Mouse (Mus musculus) forebrain, postnatal 0 days (tissue): ENCODE results near the gene Th. TPM values are rescaled to one million over a fixed set of nuclear protein-coding genes. Genes with fewer than 3 reads are reported as not detected.

Source experiments
- ATAC-seq: fragments of 200-750 bp; cut with Nextera tagmentation; 2 replicates; pipeline ENCODE4 v1.8.0; 2017; ENCODE audit warnings: mild to moderate bottlenecking, moderate library complexity
- DNase-seq: peaks from one replicate; pipeline ENCODE4 v3.0.0-alpha.2; 2015
- H3K27ac ChIP-seq: fragments of 300-500 bp; sonication (generic); 2 replicates; pipeline ENCODE4 v1.5.1; 2014; ENCODE audit warnings: low read depth, mild to moderate bottlenecking, antibody characterized with exemption, low read length, moderate library complexity, mixed read lengths
- H3K27me3 ChIP-seq: fragments of 300-500 bp; sonication (generic); 2 replicates; pipeline ENCODE4 v1.6.1; 2014; ENCODE audit warnings: mild to moderate bottlenecking, low read length, mixed read lengths; ENCODE audit not compliant: insufficient read depth
- H3K36me3 ChIP-seq: fragments of 300-500 bp; sonication (generic); 2 replicates; pipeline ENCODE4 v1.6.1; 2014; ENCODE audit warnings: mild to moderate bottlenecking, moderate library complexity; ENCODE audit not compliant: insufficient read depth
- H3K4me1 ChIP-seq: fragments of 300-500 bp; sonication (generic); 2 replicates; pipeline ENCODE4 v1.6.1; 2014; ENCODE audit warnings: antibody characterized with exemption; ENCODE audit not compliant: insufficient read depth
- H3K4me2 ChIP-seq: fragments of 300-500 bp; sonication (generic); 2 replicates; pipeline ENCODE4 v1.6.1; 2014; ENCODE audit warnings: low read depth, mild to moderate bottlenecking, moderate library complexity
- H3K4me3 ChIP-seq: fragments of 300-500 bp; sonication (generic); 2 replicates; pipeline ENCODE4 v1.5.1; 2014; ENCODE audit warnings: low read depth, low read length, mixed read lengths
- H3K9ac ChIP-seq: fragments of 300-500 bp; sonication (generic); 2 replicates; pipeline ENCODE4 v1.6.1; 2014; ENCODE audit warnings: mild to moderate bottlenecking
- H3K9me3 ChIP-seq: fragments of 300-500 bp; sonication (generic); 2 replicates; pipeline ENCODE4 v1.6.1; 2016; ENCODE audit warnings: low read length
- CTCF ChIP-seq: sonication (generic); IDR thresholded peaks from 2 replicates; pipeline ENCODE4 v1.5.1; 2016; ENCODE audit warnings: antibody characterized with exemption, control low read depth, low read depth
- WGBS: fragments of 180-500 bp; shearing (Covaris S2); extraction: QIAGEN DNeasy Blood & Tissue Kit; methylation state at CpG from one replicate; pipeline ENCODE4 v1.1.7; 2014; 5-methylcytosine and 5-hydroxymethylcytosine counted together
- polyA plus RNA-seq: library from polyadenylated mRNA; unstranded; fragments of >200 nt; fragmentation: Nextera tagmentation; extraction: Ambion mirVana; gene quantifications from 2 replicates; pipeline ENCODE4 v1.2.1, GENCODE M21; 2015
- total RNA-seq: library from RNA; depleted of rRNA; stranded (reverse); fragments of >200 nt; gene quantifications from 2 replicates; pipeline ENCODE4 v1.2.3, GENCODE M21; 2014

Th gene
- total and polyA plus RNA-seq, 2 experiments from 2014 or later = 7.9 to 15.6 TPM

- TF ChIP-seq CTCF = peak; percentile 100
- Histone ChIP-seq H3K4me2 (no peak overlapping the region), H3K4me1 (no peaks in the 10 kb centered on the region), H3K36me3 (no peaks in the 10 kb centered on the region), H3K9me3 (no peaks in the 10 kb centered on the region), H3K27me3 (no peaks in the 10 kb centered on the region), H3K9ac (no peak overlapping the region), H3K27ac (no peak overlapping the region), H3K4me3 (no peak overlapping the region)
- DNase-seq = peak; percentile 85
- 26% methylated on average over 8 of the region's 8 CpGs for WGBS
- ATAC-seq = peak; percentile 76
Measured at GRCm38 (mm10) chr7:142918641-142919628, 12.0 kb downstream of the Th start.

GRCm38 (mm10) chr7:142917659-142918058 lies 13.3 kb downstream of the Th start:
- no peak for TF ChIP-seq CTCF
- no peak overlapping the region for H3K9ac ChIP-seq

GRCm38 (mm10) chr7:142916178-142916577 lies 14.8 kb downstream of the Th start:
- no peak overlapping the region for H3K4me3 ChIP-seq
- H3K36me3 ChIP-seq = no peaks in the 10 kb centered on the region
- H3K27ac ChIP-seq = no peak overlapping the region
- TF ChIP-seq CTCF = no peak
- H3K4me2 ChIP-seq = no peak overlapping the region
- no peaks in the 10 kb centered on the region for H3K4me1 ChIP-seq
- H3K9me3 ChIP-seq = no peaks in the 10 kb centered on the region
- H3K27me3 ChIP-seq = no peaks in the 10 kb centered on the region
- 27% methylated on average over 8 of the region's 8 CpGs for WGBS
- DNase-seq (no peak), ATAC-seq (peak; percentile 40; the same call in 1 of the 2 replicates)
- H3K9ac ChIP-seq = no peak overlapping the region

More at GRCm38 (mm10) chr7:142917659-142918058, 13.3 kb downstream of the Th start:
- Histone ChIP-seq H3K9me3 (no peaks in the 10 kb centered on the region), H3K4me1 (no peaks in the 10 kb centered on the region), H3K36me3 (no peaks in the 10 kb centered on the region), H3K4me2 (no peak overlapping the region), H3K4me3 (no peak overlapping the region), H3K27ac (no peak overlapping the region), H3K27me3 (no peaks in the 10 kb centered on the region)
- 86% methylated on average over 5 of the region's 5 CpGs for WGBS
- DNase-seq = no peak
- ATAC-seq = no peak

- no peaks in the 10 kb centered on the region for H3K27me3 ChIP-seq
- H3K9me3 ChIP-seq = no peaks in the 10 kb centered on the region
- no peak for DNase-seq
- no peak for TF ChIP-seq CTCF
- H3K36me3 ChIP-seq = no peaks in the 10 kb centered on the region
- H3K4me2 ChIP-seq = no peak overlapping the region
- no peak overlapping the region for H3K9ac ChIP-seq
- ATAC-seq = no peak
- no peak overlapping the region for H3K4me3 ChIP-seq
- H3K4me1 ChIP-seq = no peaks in the 10 kb centered on the region
- H3K27ac ChIP-seq = no peak overlapping the region
- 90% methylated on average over 2 of the region's 2 CpGs for WGBS
Measured at GRCm38 (mm10) chr7:142911682-142912081, 19.2 kb downstream of the Th start.

- H3K4me2 ChIP-seq = no peak overlapping the region
- TF ChIP-seq CTCF = no peak
- WGBS = 75% methylated on average over 2 of the region's 2 CpGs
Measured at GRCm38 (mm10) chr7:142910104-142910503, 20.8 kb downstream of the Th start.

GRCm38 (mm10) chr7:142909622-142910021 lies 21.3 kb downstream of the Th start:
- no peak overlapping the region for H3K4me3 ChIP-seq
- H3K9ac ChIP-seq = no peak overlapping the region
- no peaks in the 10 kb centered on the region for H3K9me3 ChIP-seq
- no peaks in the 10 kb centered on the region for H3K27me3 ChIP-seq
- no peak overlapping the region for H3K27ac ChIP-seq
- no peaks in the 10 kb centered on the region for H3K36me3 ChIP-seq
- no peak overlapping the region for H3K4me2 ChIP-seq
- no peaks in the 10 kb centered on the region for H3K4me1 ChIP-seq
- no peak for TF ChIP-seq CTCF
- ATAC-seq = no peak
- no peak for DNase-seq
- 52% methylated on average over 2 of the region's 2 CpGs for WGBS

More at GRCm38 (mm10) chr7:142910104-142910503, 20.8 kb downstream of the Th start:
- no peaks in the 10 kb centered on the region for H3K27me3 ChIP-seq
- H3K4me1 ChIP-seq = no peaks in the 10 kb centered on the region
- no peak for ATAC-seq
- H3K4me3 ChIP-seq = no peak overlapping the region
- H3K9me3 ChIP-seq = no peaks in the 10 kb centered on the region
- no peak overlapping the region for H3K9ac ChIP-seq
- H3K36me3 ChIP-seq = no peaks in the 10 kb centered on the region
- H3K27ac ChIP-seq = no peak overlapping the region
- DNase-seq = no peak

GRCm38 (mm10) chr7:142905606-142906005 lies 25.3 kb downstream of the Th start:
- H3K27me3 ChIP-seq = no peaks in the 10 kb centered on the region
- no peaks in the 10 kb centered on the region for H3K9me3 ChIP-seq
- H3K4me1 ChIP-seq = peaks cover 3% of the 10 kb centered on the region; the same call in 1 of the 2 replicates
- no peak overlapping the region for H3K9ac ChIP-seq
- no peak overlapping the region for H3K4me3 ChIP-seq
- DNase-seq (peak; percentile 32), ATAC-seq (peak; percentile 33; the same call in 1 of the 2 replicates)
- no peak for TF ChIP-seq CTCF
- no peak overlapping the region for H3K4me2 ChIP-seq
- H3K27ac ChIP-seq = no peak overlapping the region
- 30% methylated on average over 5 of the region's 5 CpGs for WGBS
- H3K36me3 ChIP-seq = no peaks in the 10 kb centered on the region
